Mouse (Mus musculus): ENCODE results near the gene Tirap.

DNA sequence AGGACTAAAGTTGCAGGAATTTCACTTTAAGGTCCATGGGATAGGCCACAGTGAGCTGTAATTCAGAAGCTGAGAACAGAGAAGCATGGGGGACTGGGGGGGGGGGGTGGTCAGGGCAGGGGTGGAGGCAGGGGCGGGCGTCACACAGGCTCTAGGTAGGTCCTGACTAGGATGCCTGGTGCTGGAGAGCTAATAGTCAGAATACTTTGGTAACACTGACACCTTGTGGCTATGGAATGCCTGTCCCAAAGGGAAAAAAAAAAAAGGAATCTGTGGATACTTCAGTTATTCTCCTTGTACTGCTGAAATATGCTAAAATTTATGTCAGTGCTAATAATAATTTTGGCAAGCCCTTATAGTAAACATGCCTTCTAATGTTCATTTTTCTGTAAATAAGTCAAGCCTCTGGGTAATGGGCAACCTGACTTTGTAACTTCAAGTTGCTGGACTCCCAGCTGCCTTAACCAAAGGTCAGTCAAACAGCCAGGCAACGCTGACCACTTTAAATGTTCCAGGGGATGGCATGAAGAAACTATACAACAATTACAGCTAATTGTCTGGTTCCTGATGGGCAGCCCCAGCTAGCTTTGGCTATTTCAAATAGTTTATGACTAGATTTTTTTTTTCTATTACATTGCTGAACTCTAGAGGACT is 33.8 kb downstream of the Tirap start:
- TF ChIP-seq EP300 (optimal IDR thresholded peaks at IDR 0.05) (no peak), CTCF (IDR thresholded peaks at IDR 0.05; ENCODE audit: low read depth) (peak; percentile 80)

Data from stomach, postnatal 0 days (tissue).